Mouse (Mus musculus) stomach, postnatal 0 days (tissue): ENCODE measurements around the gene Ahnak2. TPM values are rescaled to one million over a fixed set of nuclear protein-coding genes. Genes with fewer than 3 reads are reported as not detected.

ENCODE experiments used
- ATAC-seq: fragments of 200-750 bp; cut with Nextera tagmentation; 2 replicates; pipeline ENCODE4 v1.8.0; 2017; ENCODE audit not compliant: low FRiP score, low TSS enrichment
- DNase-seq: peaks from one replicate; pipeline ENCODE4 v3.0.0-alpha.2; 2016; ENCODE audit warnings: low spot score
- H3K27ac ChIP-seq: fragments of 300-500 bp; sonication (generic); replicated peaks from 2 replicates; pipeline ENCODE4 v1.5.1; 2014; ENCODE audit warnings: mild to moderate bottlenecking, control low read depth
- H3K27me3 ChIP-seq: fragments of 300-500 bp; sonication (generic); 2 replicates; pipeline ENCODE4 v1.6.1; 2014; ENCODE audit warnings: low read length; ENCODE audit not compliant: control insufficient read depth, insufficient read depth
- H3K36me3 ChIP-seq: fragments of 300-500 bp; sonication (generic); 2 replicates; pipeline ENCODE4 v1.6.1; 2014; ENCODE audit warnings: low read length, mixed read lengths; ENCODE audit not compliant: control insufficient read depth, insufficient read depth
- H3K4me1 ChIP-seq: fragments of 300-500 bp; sonication (generic); replicated peaks from 2 replicates; pipeline ENCODE4 v1.6.1; 2014; ENCODE audit warnings: antibody characterized with exemption; ENCODE audit not compliant: control insufficient read depth, insufficient read depth
- H3K4me2 ChIP-seq: fragments of 300-500 bp; sonication (generic); replicated peaks from 2 replicates; pipeline ENCODE4 v1.6.1; 2014; ENCODE audit warnings: low read depth, mild to moderate bottlenecking, control low read depth, moderate library complexity
- H3K4me3 ChIP-seq: fragments of 300-500 bp; sonication (generic); 2 replicates; pipeline ENCODE4 v1.5.1; 2014; ENCODE audit warnings: low read depth, low read length, control low read depth
- H3K9ac ChIP-seq: fragments of 300-500 bp; sonication (generic); 2 replicates; pipeline ENCODE4 v1.6.1; 2014; ENCODE audit warnings: mild to moderate bottlenecking, low read length, control low read depth, mixed read lengths
- H3K9me3 ChIP-seq: fragments of 300-500 bp; sonication (generic); 2 replicates; pipeline ENCODE4 v1.6.1; 2016; ENCODE audit warnings: low read length; ENCODE audit not compliant: control insufficient read depth
- CTCF ChIP-seq: IDR thresholded peaks from 2 replicates; pipeline ENCODE4 v1.5.1; 2016; ENCODE audit warnings: antibody characterized with exemption, low read depth, mild to moderate bottlenecking, moderate library complexity
- EP300 ChIP-seq: optimal IDR thresholded peaks from 2 replicates; pipeline ENCODE3; 2016; ENCODE audit warnings: antibody characterized with exemption
- WGBS: fragments of 180-500 bp; shearing (Covaris S2); extraction: QIAGEN DNeasy Blood & Tissue Kit; methylation state at CpG from one replicate; pipeline ENCODE4 v1.1.7; 2014; 5-methylcytosine and 5-hydroxymethylcytosine counted together
- polyA plus RNA-seq: library from polyadenylated mRNA; unstranded; fragments of >200 nt; fragmentation: Nextera tagmentation; extraction: Ambion mirVana; gene quantifications from 2 replicates; pipeline ENCODE4 v1.2.1, GENCODE M21; 2015

The Ahnak2 gene
- polyA plus RNA-seq, 1 experiment from 2014 or later = 5.4 TPM

DNA sequence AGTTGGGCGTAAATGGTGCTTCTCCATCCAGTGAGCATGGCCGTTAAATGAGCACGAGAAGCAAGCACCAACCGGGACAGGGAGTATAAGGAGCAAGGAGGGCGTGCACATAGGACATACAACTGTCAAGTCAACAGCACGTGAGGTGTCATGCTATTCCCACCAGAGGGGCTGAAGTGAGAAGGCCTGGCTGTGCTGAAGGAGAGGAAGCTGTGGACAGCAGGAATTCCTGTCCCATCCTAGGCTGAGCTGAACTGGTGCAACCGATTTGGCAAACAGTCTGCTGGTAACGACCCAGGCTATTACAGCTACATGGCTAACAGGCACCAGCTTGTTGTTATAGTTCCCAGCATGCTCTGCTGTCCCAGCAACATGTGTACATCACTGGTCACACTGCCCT is 11.4 kb downstream of the Ahnak2 start:
- Histone ChIP-seq H3K9ac (no peak overlapping the region), H3K4me3 (no peak overlapping the region), H3K27me3 (no peaks in the 10 kb centered on the region), H3K36me3 (no peaks in the 10 kb centered on the region), H3K9me3 (no peaks in the 10 kb centered on the region), H3K27ac (no peak overlapping the region), H3K4me1 (peaks cover 9% of the 10 kb centered on the region; the same call in 1 of the 2 replicates), H3K4me2 (no peak overlapping the region)
- ATAC-seq (no peak), DNase-seq (no peak)
- TF ChIP-seq EP300 = no peak
- no peak for TF ChIP-seq CTCF
- 57% methylated on average over 8 of the region's 8 CpGs for WGBS

GRCm38 (mm10) chr12:112774481-112774880 is 28.0 kb downstream of the Ahnak2 start:
- DNase-seq = no peak
- no peak overlapping the region for H3K9ac ChIP-seq
- H3K27me3 ChIP-seq = no peaks in the 10 kb centered on the region

GRCm38 (mm10) chr12:112774026-112774425 is 28.4 kb downstream of the Ahnak2 start:
- H3K4me2 ChIP-seq = no peak overlapping the region
- DNase-seq = no peak

More at GRCm38 (mm10) chr12:112774481-112774880, 28.0 kb downstream of the Ahnak2 start:
- no peak overlapping the region for H3K27ac ChIP-seq
- no peak overlapping the region for H3K4me3 ChIP-seq
- no peaks in the 10 kb centered on the region for H3K9me3 ChIP-seq
- H3K4me2 ChIP-seq = no peak overlapping the region
- ATAC-seq = no peak
- TF ChIP-seq EP300 (no peak), CTCF (no peak)
- no peaks in the 10 kb centered on the region for H3K36me3 ChIP-seq
- no peaks in the 10 kb centered on the region for H3K4me1 ChIP-seq
- 91% methylated on average over 10 of the region's 10 CpGs for WGBS

GRCm38 (mm10) chr12:112773366-112773765 is 29.1 kb downstream of the Ahnak2 start:
- no peak overlapping the region for H3K27ac ChIP-seq
- TF ChIP-seq EP300 = no peak
- TF ChIP-seq CTCF = no peak
- no peak for ATAC-seq

More at GRCm38 (mm10) chr12:112774026-112774425, 28.4 kb downstream of the Ahnak2 start:
- Histone ChIP-seq H3K27me3 (no peaks in the 10 kb centered on the region), H3K9ac (no peak overlapping the region), H3K9me3 (no peaks in the 10 kb centered on the region), H3K4me3 (no peak overlapping the region), H3K36me3 (no peaks in the 10 kb centered on the region), H3K4me1 (no peaks in the 10 kb centered on the region), H3K27ac (no peak overlapping the region)
- TF ChIP-seq EP300 = no peak
- no peak for TF ChIP-seq CTCF
- 73% methylated on average over 6 of the region's 6 CpGs for WGBS
- no peak for ATAC-seq

GRCm38 (mm10) chr12:112772306-112772705 is 30.2 kb downstream of the Ahnak2 start:
- TF ChIP-seq CTCF (no peak), EP300 (no peak)
- H3K27ac ChIP-seq = no peak overlapping the region
- 93% methylated on average over 14 of the region's 14 CpGs for WGBS
- no peaks in the 10 kb centered on the region for H3K27me3 ChIP-seq
- no peaks in the 10 kb centered on the region for H3K36me3 ChIP-seq
- H3K4me2 ChIP-seq = no peak overlapping the region
- H3K9ac ChIP-seq = no peak overlapping the region
- DNase-seq (no peak), ATAC-seq (no peak; the same call in 1 of the 2 replicates)
- no peaks in the 10 kb centered on the region for H3K4me1 ChIP-seq
- H3K4me3 ChIP-seq = no peak overlapping the region
- no peaks in the 10 kb centered on the region for H3K9me3 ChIP-seq

More at GRCm38 (mm10) chr12:112773366-112773765, 29.1 kb downstream of the Ahnak2 start:
- Histone ChIP-seq H3K4me2 (no peak overlapping the region), H3K9ac (no peak overlapping the region), H3K36me3 (no peaks in the 10 kb centered on the region), H3K9me3 (no peaks in the 10 kb centered on the region), H3K27me3 (no peaks in the 10 kb centered on the region), H3K4me3 (no peak overlapping the region), H3K4me1 (no peaks in the 10 kb centered on the region)
- DNase-seq = no peak
- WGBS = 34% methylated on average over 9 of the region's 9 CpGs

- ATAC-seq = no peak
Measured at GRCm38 (mm10) chr12:112770396-112770795, 32.1 kb downstream of the Ahnak2 start.

More at GRCm38 (mm10) chr12:112770396-112770795, 32.1 kb downstream of the Ahnak2 start:
- no peaks in the 10 kb centered on the region for H3K36me3 ChIP-seq
- no peak overlapping the region for H3K4me2 ChIP-seq
- H3K27ac ChIP-seq = no peak overlapping the region
- no peaks in the 10 kb centered on the region for H3K9me3 ChIP-seq
- no peaks in the 10 kb centered on the region for H3K27me3 ChIP-seq
- no peaks in the 10 kb centered on the region for H3K4me1 ChIP-seq
- no peak overlapping the region for H3K9ac ChIP-seq
- no peak overlapping the region for H3K4me3 ChIP-seq
- no peak for DNase-seq
- WGBS = 59% methylated on average over 4 of the region's 4 CpGs
- TF ChIP-seq CTCF = no peak
